Mouse (Mus musculus) kidney, embryonic 15.5 days (tissue): Measurements from ENCODE around the gene Pltp. TPM values are rescaled to one million over a fixed set of nuclear protein-coding genes. Genes with fewer than 3 reads are reported as not detected.
"Not testable (repeated sequence)": the region's sequence is repeated elsewhere in the genome, so short reads cannot be mapped to it uniquely, and the experiment has no call there.

Source experiments
- ATAC-seq: fragments of 200-750 bp; cut with Nextera tagmentation; replicated peaks from 2 replicates; pipeline ENCODE4 v1.8.0; 2017; ENCODE audit warnings: moderate TSS enrichment; ENCODE audit not compliant: low FRiP score
- H3K27ac ChIP-seq: fragments of 300-500 bp; sonication (generic); 2 replicates; pipeline ENCODE4 v1.5.1; 2015; ENCODE audit warnings: mild to moderate bottlenecking, inconsistent platforms
- H3K27me3 ChIP-seq: fragments of 300-500 bp; sonication (generic); 2 replicates; pipeline ENCODE4 v1.6.1; 2015; ENCODE audit warnings: inconsistent platforms
- H3K36me3 ChIP-seq: fragments of 300-500 bp; sonication (generic); 2 replicates; pipeline ENCODE4 v1.6.1; 2015; ENCODE audit warnings: inconsistent platforms
- H3K4me1 ChIP-seq: fragments of 300-500 bp; sonication (generic); 2 replicates; pipeline ENCODE4 v1.6.1; 2015; ENCODE audit warnings: inconsistent platforms
- H3K4me2 ChIP-seq: fragments of 300-500 bp; sonication (generic); 2 replicates; pipeline ENCODE4 v1.6.1; 2015; ENCODE audit warnings: moderate library complexity, mild to moderate bottlenecking, inconsistent platforms
- H3K4me3 ChIP-seq: fragments of 300-500 bp; sonication (generic); replicated peaks from 2 replicates; pipeline ENCODE4 v1.5.1; 2015; ENCODE audit warnings: mild to moderate bottlenecking, inconsistent platforms
- H3K9ac ChIP-seq: fragments of 300-500 bp; sonication (generic); 2 replicates; pipeline ENCODE4 v1.6.1; 2015; ENCODE audit warnings: mild to moderate bottlenecking, inconsistent platforms
- H3K9me3 ChIP-seq: fragments of 300-500 bp; sonication (generic); replicated peaks from 2 replicates; pipeline ENCODE4 v1.6.1; 2016; ENCODE audit warnings: inconsistent platforms
- WGBS: fragments of 180-500 bp; shearing (Covaris S2); methylation state at CpG from one replicate; pipeline ENCODE4 v1.1.7; 2015; ENCODE audit warnings: mixed read lengths; 5-methylcytosine and 5-hydroxymethylcytosine counted together
- polyA plus RNA-seq: library from polyadenylated mRNA; unstranded; fragments of >200 nt; fragmentation: Nextera tagmentation; extraction: Ambion mirVana; gene quantifications from 2 replicates; pipeline ENCODE4 v1.2.1, GENCODE M21; 2015

Gene Pltp
- polyA plus RNA-seq, 1 experiment from 2014 or later: 38.7 TPM

DNA sequence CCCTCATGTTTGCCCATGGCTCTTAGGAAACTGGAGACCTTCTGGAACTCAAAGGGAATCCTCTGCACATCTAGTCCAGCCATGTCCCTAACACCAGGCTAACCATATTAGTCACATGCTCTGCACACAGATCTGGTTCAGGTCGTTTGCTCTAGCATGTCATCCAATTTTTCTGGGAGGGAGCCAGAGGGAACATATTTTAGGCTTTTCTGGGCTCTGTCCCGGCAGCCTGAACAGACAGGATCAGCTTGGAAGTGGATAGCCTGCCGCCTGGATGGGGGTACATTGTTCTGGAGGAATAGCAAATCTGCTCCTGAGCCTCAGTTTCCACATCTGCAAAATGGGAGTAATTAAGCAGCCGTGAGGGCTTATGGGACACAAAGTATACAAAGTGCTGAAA, 3.6 kb upstream of the Pltp start:
- Histone ChIP-seq H3K27me3 (peaks cover 30% of the 10 kb centered on the region), H3K4me2 (no peak overlapping the region), H3K36me3 (no peaks in the 10 kb centered on the region), H3K4me3 (no peak overlapping the region), H3K9me3 (no peaks in the 10 kb centered on the region), H3K9ac (no peak overlapping the region), H3K27ac (peak overlapping the region; percentile 87; the same call in 1 of the 2 replicates), H3K4me1 (peaks cover 62% of the 10 kb centered on the region)
- ATAC-seq: no peak
- 69% methylated on average over 4 of the region's 4 CpGs for WGBS

DNA sequence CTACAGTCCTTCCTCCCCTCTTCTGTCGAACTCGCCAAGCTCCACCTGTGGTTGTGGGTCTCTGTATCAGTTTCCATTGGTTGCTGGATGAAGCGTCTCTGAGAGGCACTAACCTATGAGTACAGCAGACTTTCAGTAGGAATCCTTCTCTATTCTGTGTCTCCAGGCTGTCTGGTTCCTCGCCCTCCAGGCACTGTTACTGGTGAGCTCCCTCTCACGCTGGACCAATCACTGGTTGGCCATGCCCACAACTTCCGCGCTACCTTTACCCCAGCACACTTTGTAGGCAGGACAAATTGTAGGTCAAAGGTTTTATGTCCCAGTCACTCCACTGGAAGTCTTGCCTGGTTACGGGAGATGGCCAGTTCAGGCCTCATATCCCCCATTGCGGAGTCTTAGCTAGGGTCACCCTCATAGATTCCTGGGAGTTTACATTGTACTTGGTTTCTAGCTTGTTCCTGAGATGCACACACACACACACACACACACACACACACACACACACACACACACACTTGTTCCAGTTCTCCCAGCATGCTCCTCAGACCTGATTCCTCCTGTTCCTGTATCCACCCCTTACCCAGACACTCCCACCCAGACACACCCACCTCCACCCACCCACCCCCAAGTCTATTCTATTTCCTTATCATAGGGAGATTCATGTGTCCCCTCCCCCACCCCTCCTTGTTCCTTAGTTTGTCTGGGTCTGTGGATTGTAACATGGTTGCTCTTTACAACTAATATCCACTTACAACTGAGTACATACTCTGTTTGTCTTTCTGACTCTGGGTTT, 2.3 kb upstream of the Pltp start:
- 33% methylated on average over 9 of the region's 9 CpGs for WGBS
- H3K4me3 ChIP-seq: no peak overlapping the region
- peak overlapping the region; percentile 75 for H3K27ac ChIP-seq
- peak overlapping the region; percentile 27; the same call in 1 of the 2 replicates for H3K4me2 ChIP-seq
- no peak overlapping the region for H3K9ac ChIP-seq
- 0 out of 2 replicates have a peak, but pooled peaks have one; percentile 26 for ATAC-seq
- H3K27me3 ChIP-seq: peaks cover 34% of the 10 kb centered on the region
- no peaks in the 10 kb centered on the region for H3K9me3 ChIP-seq
- H3K36me3 ChIP-seq: no peaks in the 10 kb centered on the region
- H3K4me1 ChIP-seq: peaks cover 71% of the 10 kb centered on the region

- peaks cover 73% of the 10 kb centered on the region for H3K4me1 ChIP-seq
- 16% methylated on average over 2 of the region's 2 CpGs for WGBS
- H3K9ac ChIP-seq: no peak overlapping the region
- peak overlapping the region; percentile 27; the same call in 1 of the 2 replicates for H3K4me2 ChIP-seq
- ATAC-seq: peak; percentile 45; the same call in 1 of the 2 replicates
- H3K9me3 ChIP-seq: no peaks in the 10 kb centered on the region
- H3K36me3 ChIP-seq: no peaks in the 10 kb centered on the region
- H3K27ac ChIP-seq: peak overlapping the region; percentile 75
- H3K27me3 ChIP-seq: peaks cover 40% of the 10 kb centered on the region
- no peak overlapping the region for H3K4me3 ChIP-seq
Measured at GRCm38 (mm10) chr2:164859155-164859554, 1.6 kb upstream of the Pltp start.

- Histone ChIP-seq H3K4me3 (peak overlapping the region; percentile 52), H3K4me2 (peak overlapping the region; percentile 83), H3K36me3 (0 out of 2 replicates have a peak, but pooled peaks cover 2% of the 10 kb centered on the region), H3K4me1 (peaks cover 73% of the 10 kb centered on the region), H3K27ac (peak overlapping the region; percentile 51; the same call in 1 of the 2 replicates), H3K9ac (peak overlapping the region; percentile 52), H3K27me3 (peaks cover 42% of the 10 kb centered on the region), H3K9me3 (no peaks in the 10 kb centered on the region)
- no peak for ATAC-seq
- WGBS: 9% methylated on average over 19 of the region's 19 CpGs
Measured at GRCm38 (mm10) chr2:164857842-164858553, 487 bp upstream of the Pltp start.

GRCm38 (mm10) chr2:164856309-164857100, 1.0 kb downstream of the Pltp start:
- Histone ChIP-seq H3K9me3 (no peaks in the 10 kb centered on the region), H3K9ac (peak overlapping the region; percentile 52), H3K4me1 (peaks cover 58% of the 10 kb centered on the region), H3K27me3 (peaks cover 42% of the 10 kb centered on the region), H3K27ac (peak overlapping the region; percentile 19; the same call in 1 of the 2 replicates), H3K4me2 (peak overlapping the region; percentile 83), H3K36me3 (0 out of 2 replicates have a peak, but pooled peaks cover 3% of the 10 kb centered on the region), H3K4me3 (peak overlapping the region; percentile 52)
- ATAC-seq: no peak
- 2% methylated on average over 42 of the region's 42 CpGs for WGBS

DNA sequence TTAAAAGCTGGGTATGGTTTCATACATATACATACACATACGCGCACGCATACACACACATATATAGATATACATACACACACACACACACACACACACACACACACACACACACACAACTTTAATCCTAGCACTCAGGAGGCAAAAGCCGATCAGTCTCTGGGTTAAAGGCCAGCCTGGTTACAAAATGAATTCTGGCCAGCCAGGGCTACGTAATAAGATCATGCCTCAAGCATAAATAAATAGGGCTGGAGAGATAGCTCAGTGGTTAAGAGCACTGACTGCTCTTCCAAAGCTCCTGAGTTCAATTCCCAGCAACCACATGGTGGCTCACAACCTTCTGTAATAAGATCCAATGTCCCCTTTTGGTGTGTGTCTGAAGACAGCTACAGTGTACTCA, 1.9 kb downstream of the Pltp start:
- H3K9me3 ChIP-seq, ATAC-seq, H3K4me3 ChIP-seq, H3K9ac ChIP-seq, H3K27ac ChIP-seq, H3K36me3 ChIP-seq: not testable (repeated sequence)
- Histone ChIP-seq H3K4me1 (peaks cover 49% of the 10 kb centered on the region), H3K27me3 (peaks cover 42% of the 10 kb centered on the region), H3K4me2 (peak overlapping the region; percentile 83)
- WGBS: 84% methylated on average over 5 of the region's 5 CpGs

DNA sequence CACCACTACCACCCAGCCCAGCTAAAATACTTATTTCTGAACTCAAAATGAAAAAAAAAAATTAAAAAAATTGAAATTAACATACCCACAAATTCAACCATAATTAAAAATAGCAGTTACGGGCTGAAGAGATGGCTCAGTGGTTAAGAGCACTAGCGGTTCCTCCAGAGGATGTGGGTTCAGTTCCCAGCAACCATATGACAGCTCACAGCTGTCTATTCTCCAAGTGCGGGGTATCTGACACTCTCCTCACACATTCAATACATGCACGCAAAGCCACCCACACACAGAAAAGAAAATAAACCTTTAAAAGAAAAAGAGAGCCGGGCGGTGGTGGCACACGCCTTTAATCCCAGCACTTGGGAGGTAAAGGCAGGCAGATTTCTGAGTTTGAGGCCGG, 7.5 kb downstream of the Pltp start:
- no peaks in the 10 kb centered on the region for H3K9me3 ChIP-seq
- H3K4me3 ChIP-seq: no peak overlapping the region
- H3K36me3 ChIP-seq: 0 out of 2 replicates have a peak, but pooled peaks cover 3% of the 10 kb centered on the region
- H3K4me1 ChIP-seq: peaks cover 4% of the 10 kb centered on the region; the same call in 1 of the 2 replicates
- H3K27ac ChIP-seq: no peak overlapping the region
- no peak overlapping the region for H3K4me2 ChIP-seq
- 45% methylated on average over 8 of the region's 8 CpGs for WGBS
- ATAC-seq: no peak
- H3K9ac ChIP-seq: no peak overlapping the region
- peaks cover 10% of the 10 kb centered on the region; the same call in 1 of the 2 replicates for H3K27me3 ChIP-seq

DNA sequence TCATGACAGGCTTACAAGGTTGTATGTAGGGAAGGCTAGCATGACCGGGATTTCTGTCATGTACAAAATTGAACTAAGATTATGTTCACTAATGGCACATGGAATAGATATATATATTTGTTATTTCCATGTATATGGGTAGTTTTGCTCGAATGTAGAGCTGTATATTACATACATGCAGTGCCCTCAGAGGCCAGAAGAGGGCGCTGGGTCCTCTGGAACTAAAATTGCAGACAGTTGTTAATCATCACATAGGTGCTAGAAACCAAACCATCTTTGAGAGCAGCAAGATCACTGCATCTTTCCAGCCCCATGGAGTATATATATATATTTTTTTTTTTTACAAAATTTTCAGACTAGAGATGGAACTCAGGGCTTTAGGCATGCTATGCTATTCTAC, 11.7 kb downstream of the Pltp start:
- no peaks in the 10 kb centered on the region for H3K27me3 ChIP-seq
- peaks cover 4% of the 10 kb centered on the region; the same call in 1 of the 2 replicates for H3K36me3 ChIP-seq
- ATAC-seq: no peak
- H3K9ac ChIP-seq: no peak overlapping the region
- no peak overlapping the region for H3K27ac ChIP-seq
- no peaks in the 10 kb centered on the region for H3K4me1 ChIP-seq
- H3K4me3 ChIP-seq: no peak overlapping the region
- 53% methylated on average over 3 of the region's 3 CpGs for WGBS
- H3K4me2 ChIP-seq: no peak overlapping the region
- no peaks in the 10 kb centered on the region for H3K9me3 ChIP-seq

DNA sequence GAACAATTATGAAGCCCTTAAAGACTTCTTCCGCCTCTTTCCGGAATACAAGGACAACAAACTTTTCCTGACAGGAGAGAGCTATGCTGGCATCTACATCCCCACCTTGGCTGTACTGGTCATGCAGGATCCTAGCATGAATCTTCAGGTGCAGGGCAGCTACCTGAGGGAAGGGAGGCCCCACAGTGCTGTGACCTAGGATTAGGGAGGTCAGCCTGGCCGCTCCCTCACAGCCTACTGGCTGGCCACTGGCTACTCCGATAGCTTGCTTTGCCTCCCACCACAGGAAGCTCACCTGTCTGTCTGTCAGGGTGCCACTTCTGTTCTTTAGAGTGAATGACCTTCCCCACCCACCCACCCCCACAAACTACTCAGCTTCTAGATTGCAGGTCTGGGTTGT, 22.3 kb downstream of the Pltp start:
- H3K4me3 ChIP-seq: peak overlapping the region; percentile 71

DNA sequence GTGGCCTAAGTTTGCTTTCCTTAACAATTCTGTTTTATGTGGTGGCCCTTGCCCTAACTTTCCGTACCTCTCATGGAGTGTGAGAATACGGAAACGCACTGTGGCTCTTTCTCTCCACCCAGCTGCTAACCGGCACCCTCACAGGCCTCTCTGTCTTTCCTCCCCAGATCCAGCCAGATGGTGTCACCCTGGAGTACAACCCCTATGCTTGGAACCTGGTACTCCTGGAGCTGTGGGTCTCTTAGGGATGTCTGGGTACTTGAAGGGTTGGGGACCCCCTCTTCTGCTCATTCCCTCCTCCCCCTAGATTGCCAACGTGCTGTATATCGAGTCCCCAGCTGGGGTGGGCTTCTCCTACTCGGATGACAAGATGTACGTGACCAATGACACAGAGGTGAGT, 23.0 kb downstream of the Pltp start:
- Histone ChIP-seq H3K9me3 (no peaks in the 10 kb centered on the region), H3K4me2 (peak overlapping the region; percentile 90), H3K4me3 (peak overlapping the region; percentile 71), H3K36me3 (peaks cover 41% of the 10 kb centered on the region), H3K9ac (peak overlapping the region; percentile 70), H3K27ac (no peak overlapping the region), H3K4me1 (peaks cover 25% of the 10 kb centered on the region), H3K27me3 (no peaks in the 10 kb centered on the region)
- 35% methylated on average over 8 of the region's 8 CpGs for WGBS
- no peak for ATAC-seq

More for the DNA sequence above, 22.3 kb downstream of the Pltp start:
- WGBS: 89% methylated on average over 4 of the region's 4 CpGs
- no peak overlapping the region for H3K9ac ChIP-seq
- peaks cover 47% of the 10 kb centered on the region for H3K36me3 ChIP-seq
- no peaks in the 10 kb centered on the region for H3K9me3 ChIP-seq
- peak overlapping the region; percentile 90 for H3K4me2 ChIP-seq
- H3K27me3 ChIP-seq: no peaks in the 10 kb centered on the region
- H3K27ac ChIP-seq: no peak overlapping the region
- H3K4me1 ChIP-seq: peaks cover 25% of the 10 kb centered on the region
- no peak for ATAC-seq

DNA sequence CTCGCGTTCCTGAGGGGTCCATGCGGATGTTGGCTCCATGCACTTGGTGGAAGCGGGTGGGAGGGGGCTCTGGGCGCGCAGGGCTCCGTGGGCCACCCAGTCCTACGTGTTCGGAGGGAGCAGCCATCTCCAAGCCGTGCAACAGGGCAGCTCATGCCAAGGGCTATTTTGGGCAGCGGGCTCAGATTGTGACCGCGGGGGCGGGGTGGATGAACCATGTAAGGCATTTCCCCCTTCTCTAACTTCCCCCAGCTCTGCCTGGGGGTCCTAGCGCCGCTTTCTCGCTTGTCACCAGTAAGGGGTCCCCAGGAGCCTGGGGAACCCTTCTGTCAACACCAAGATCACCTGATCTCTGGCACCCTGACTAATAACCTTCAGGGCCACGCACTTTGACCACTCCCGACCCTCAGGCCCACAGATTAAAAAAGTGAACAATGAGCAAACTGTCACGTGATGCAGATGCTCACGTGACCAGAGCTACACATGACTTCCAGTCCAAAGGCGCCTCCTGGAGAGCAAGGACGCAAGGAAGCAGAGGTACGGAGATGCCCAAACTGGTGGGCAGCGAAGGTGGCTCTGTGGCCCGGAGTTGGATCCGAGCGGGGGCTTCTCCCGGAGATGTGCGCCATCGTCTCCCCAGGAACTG, 24.1 kb downstream of the Pltp start, which contains the start of gene Neurl2:
Neurl2 (minus strand) TSS at position 143 of the 646 bp plus-strand sequence.
- Histone ChIP-seq H3K4me2 (peak within 1 kb of the TSS; percentile 90), H3K9me3 (no peaks in the 10 kb centered on the region), H3K4me1 (peaks cover 25% of the 10 kb centered on the region), H3K9ac (peak within 1 kb of the TSS; percentile 70), H3K27me3 (no peaks in the 10 kb centered on the region), H3K27ac (peak within 1 kb of the TSS; percentile 84), H3K4me3 (peak within 1 kb of the TSS; percentile 71), H3K36me3 (peaks cover 39% of the 10 kb centered on the region)
- peak; percentile 75 for ATAC-seq
- WGBS: under 1% methylated on average over 31 of the region's 31 CpGs
